Mouse (Mus musculus) intestine, embryonic 16.5 days (tissue): ENCODE results near the gene Nop2. TPM values are rescaled to one million over a fixed set of nuclear protein-coding genes. Genes with fewer than 3 reads are reported as not detected.

Experiments
- ATAC-seq: fragments of 200-750 bp; cut with Nextera tagmentation; 2 replicates; pipeline ENCODE4 v1.8.0; 2017; ENCODE audit warnings: moderate TSS enrichment, moderate library complexity
- H3K27ac ChIP-seq: fragments of 300-500 bp; sonication (generic); 2 replicates; pipeline ENCODE4 v1.5.1; 2014; ENCODE audit warnings: mild to moderate bottlenecking, low read length
- H3K27me3 ChIP-seq: fragments of 300-500 bp; sonication (generic); replicated peaks from 2 replicates; pipeline ENCODE4 v1.6.1; 2014; ENCODE audit warnings: low read length, control low read depth, mixed read lengths; ENCODE audit not compliant: control insufficient read depth, insufficient read depth
- H3K36me3 ChIP-seq: fragments of 300-500 bp; sonication (generic); 2 replicates; pipeline ENCODE4 v1.6.1; 2014; ENCODE audit warnings: low read length, control low read depth; ENCODE audit not compliant: control insufficient read depth, insufficient read depth
- H3K4me1 ChIP-seq: fragments of 300-500 bp; sonication (generic); 2 replicates; pipeline ENCODE4 v1.6.1; 2014; ENCODE audit warnings: low read length, control low read depth, mixed read lengths; ENCODE audit not compliant: control insufficient read depth, insufficient read depth
- H3K4me2 ChIP-seq: fragments of 300-500 bp; sonication (generic); 2 replicates; pipeline ENCODE4 v1.6.1; 2014; ENCODE audit warnings: low read depth, low read length, control low read depth
- H3K4me3 ChIP-seq: fragments of 300-500 bp; sonication (generic); 2 replicates; pipeline ENCODE4 v1.5.1; 2014; ENCODE audit warnings: mild to moderate bottlenecking, low read length
- H3K9ac ChIP-seq: fragments of 300-500 bp; sonication (generic); 2 replicates; pipeline ENCODE4 v1.6.1; 2014; ENCODE audit warnings: low read depth, low read length
- H3K9me3 ChIP-seq: fragments of 300-500 bp; sonication (generic); 2 replicates; pipeline ENCODE4 v1.6.1; 2016; ENCODE audit warnings: low read length, control low read depth; ENCODE audit not compliant: control insufficient read depth
- WGBS: fragments of 180-500 bp; shearing (Covaris S2); extraction: QIAGEN DNeasy Blood & Tissue Kit; methylation state at CpG from one replicate; pipeline ENCODE4 v1.1.7; 2014; 5-methylcytosine and 5-hydroxymethylcytosine counted together
- polyA plus RNA-seq: library from polyadenylated mRNA; unstranded; fragments of >200 nt; fragmentation: Nextera tagmentation; extraction: Ambion mirVana; gene quantifications from 2 replicates; pipeline ENCODE4 v1.2.1, GENCODE M21; 2015

Gene Nop2
- polyA plus RNA-seq, 1 experiment from 2014 or later, result 66.8 TPM

GRCm38 (mm10) chr6:125104223-125104622, 27.5 kb upstream of the Nop2 start:
- Histone ChIP-seq H3K4me2 (no peak overlapping the region), H3K9me3 (no peaks in the 10 kb centered on the region), H3K9ac (no peak overlapping the region), H3K27me3 (no peaks in the 10 kb centered on the region), H3K4me3 (no peak overlapping the region), H3K27ac (no peak overlapping the region), H3K4me1 (peaks cover 12% of the 10 kb centered on the region), H3K36me3 (peaks cover 55% of the 10 kb centered on the region)
- peak; percentile 79 for ATAC-seq
- 86% methylated on average over 4 of the region's 4 CpGs for WGBS

GRCm38 (mm10) chr6:125107705-125108104, 24.0 kb upstream of the Nop2 start:
- Histone ChIP-seq H3K4me2 (no peak overlapping the region), H3K9ac (no peak overlapping the region), H3K27ac (no peak overlapping the region), H3K4me1 (no peaks in the 10 kb centered on the region), H3K27me3 (no peaks in the 10 kb centered on the region), H3K9me3 (no peaks in the 10 kb centered on the region), H3K4me3 (no peak overlapping the region), H3K36me3 (peaks cover 80% of the 10 kb centered on the region)
- 100% methylated on average over 2 of the region's 2 CpGs for WGBS
- no peak for ATAC-seq

DNA sequence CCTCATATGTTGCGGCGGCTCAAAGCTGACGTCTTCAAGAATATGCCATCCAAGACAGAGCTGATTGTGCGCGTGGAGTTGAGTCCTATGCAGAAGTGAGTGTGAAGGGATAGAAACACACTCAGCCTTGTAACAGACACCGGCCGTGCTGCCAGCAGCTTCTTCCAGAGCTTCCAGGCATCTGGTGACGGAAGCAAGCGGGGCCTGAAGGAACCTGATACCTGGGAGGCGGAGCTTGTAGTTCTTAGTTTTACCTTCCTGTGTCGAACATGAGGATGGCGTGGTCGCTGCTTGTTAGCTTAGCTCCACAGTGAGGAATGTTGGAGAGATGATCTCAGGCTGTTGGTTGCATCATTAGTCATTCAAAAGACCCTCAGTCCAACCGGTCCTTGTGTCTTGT, 22.3 kb upstream of the Nop2 start:
- Histone ChIP-seq H3K9me3 (no peaks in the 10 kb centered on the region), H3K4me1 (no peaks in the 10 kb centered on the region), H3K36me3 (peaks cover 85% of the 10 kb centered on the region), H3K9ac (no peak overlapping the region), H3K27ac (no peak overlapping the region), H3K4me3 (no peak overlapping the region), H3K4me2 (no peak overlapping the region), H3K27me3 (no peaks in the 10 kb centered on the region)
- 83% methylated on average over 14 of the region's 14 CpGs for WGBS
- no peak for ATAC-seq

- H3K4me1 ChIP-seq, result no peaks in the 10 kb centered on the region
- H3K27me3 ChIP-seq, result no peaks in the 10 kb centered on the region
- H3K36me3 ChIP-seq, result peaks cover 72% of the 10 kb centered on the region
- 86% methylated on average over 7 of the region's 7 CpGs for WGBS
- no peak overlapping the region for H3K9ac ChIP-seq
- no peak overlapping the region for H3K27ac ChIP-seq
- H3K9me3 ChIP-seq, result no peaks in the 10 kb centered on the region
- no peak for ATAC-seq
- no peak overlapping the region for H3K4me3 ChIP-seq
- H3K4me2 ChIP-seq, result no peak overlapping the region
Measured at GRCm38 (mm10) chr6:125110927-125111326, 20.8 kb upstream of the Nop2 start.

DNA sequence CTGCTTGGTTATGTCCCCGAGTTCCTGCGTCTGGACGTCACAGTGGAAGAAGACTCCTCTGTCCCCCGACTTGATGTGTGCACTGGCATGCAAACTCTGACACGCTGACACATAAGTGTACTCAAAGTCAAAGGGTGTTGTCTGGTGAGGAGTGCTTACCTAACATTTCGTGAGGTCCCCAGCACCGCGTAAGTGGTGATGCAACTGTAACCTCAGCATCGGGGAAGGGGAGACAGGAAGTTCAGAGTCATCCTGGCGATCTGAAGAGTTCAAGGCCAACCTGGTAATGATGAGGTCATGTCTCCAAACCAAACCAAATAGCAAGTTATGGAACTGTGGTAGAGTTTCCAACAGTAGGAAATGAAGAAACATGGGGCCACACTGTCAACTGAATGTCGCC, 19.2 kb upstream of the Nop2 start:
- H3K4me2 ChIP-seq, result no peak overlapping the region
- no peak overlapping the region for H3K9ac ChIP-seq
- no peaks in the 10 kb centered on the region for H3K9me3 ChIP-seq
- H3K36me3 ChIP-seq, result peaks cover 64% of the 10 kb centered on the region
- H3K4me3 ChIP-seq, result no peak overlapping the region
- H3K27me3 ChIP-seq, result no peaks in the 10 kb centered on the region
- no peak for ATAC-seq
- H3K4me1 ChIP-seq, result no peaks in the 10 kb centered on the region
- WGBS, result 89% methylated on average over 11 of the region's 11 CpGs
- H3K27ac ChIP-seq, result no peak overlapping the region

GRCm38 (mm10) chr6:125119387-125119786, 12.3 kb upstream of the Nop2 start:
- H3K9me3 ChIP-seq, result no peaks in the 10 kb centered on the region
- H3K27ac ChIP-seq, result no peak overlapping the region
- no peak overlapping the region for H3K4me3 ChIP-seq
- no peak overlapping the region for H3K4me2 ChIP-seq
- no peaks in the 10 kb centered on the region for H3K27me3 ChIP-seq
- H3K36me3 ChIP-seq, result peaks cover 27% of the 10 kb centered on the region
- 92% methylated on average over 8 of the region's 8 CpGs for WGBS
- H3K4me1 ChIP-seq, result no peaks in the 10 kb centered on the region
- H3K9ac ChIP-seq, result no peak overlapping the region
- no peak for ATAC-seq

- H3K9me3 ChIP-seq, result no peaks in the 10 kb centered on the region
- 89% methylated on average over 12 of the region's 12 CpGs for WGBS
- no peaks in the 10 kb centered on the region for H3K27me3 ChIP-seq
- H3K27ac ChIP-seq, result no peak overlapping the region
- ATAC-seq, result no peak
- peaks cover 12% of the 10 kb centered on the region for H3K36me3 ChIP-seq
- peaks cover 9% of the 10 kb centered on the region for H3K4me1 ChIP-seq
- H3K4me3 ChIP-seq, result no peak overlapping the region
- H3K4me2 ChIP-seq, result no peak overlapping the region
- no peak overlapping the region for H3K9ac ChIP-seq
Measured at GRCm38 (mm10) chr6:125128724-125129123, 3.0 kb upstream of the Nop2 start.

GRCm38 (mm10) chr6:125129710-125130402, 1.9 kb upstream of the Nop2 start:
- WGBS, result 87% methylated on average over 20 of the region's 20 CpGs

DNA sequence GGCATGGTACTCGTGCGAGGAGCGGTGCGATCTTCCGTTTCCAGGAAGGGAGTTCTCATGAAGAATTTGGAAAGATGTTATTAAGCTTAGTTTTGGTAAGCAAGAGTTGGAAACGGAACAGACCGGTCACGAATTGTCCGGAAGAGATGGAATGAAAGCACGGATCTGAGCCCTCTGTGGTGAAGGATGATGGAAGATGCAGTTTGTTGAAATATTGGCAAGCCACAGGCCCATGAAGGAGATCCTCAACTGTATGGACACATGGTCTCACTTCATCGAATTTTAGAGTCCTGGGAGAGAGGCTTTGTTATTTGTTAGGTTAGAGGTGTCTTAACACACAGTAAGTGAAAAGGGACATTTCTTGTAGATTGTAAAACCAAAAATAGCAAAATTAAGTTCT, 761 bp downstream of the Nop2 start:
- no peak overlapping the region for H3K27ac ChIP-seq
- 6% methylated on average over 11 of the region's 11 CpGs for WGBS
- ATAC-seq, result no peak
- H3K27me3 ChIP-seq, result no peaks in the 10 kb centered on the region
- peak overlapping the region; percentile 76 for H3K4me2 ChIP-seq
- H3K9me3 ChIP-seq, result no peaks in the 10 kb centered on the region
- H3K36me3 ChIP-seq, result peaks cover 28% of the 10 kb centered on the region
- peak overlapping the region; percentile 80 for H3K9ac ChIP-seq
- H3K4me1 ChIP-seq, result peaks cover 9% of the 10 kb centered on the region
- H3K4me3 ChIP-seq, result peak overlapping the region; percentile 96

More at GRCm38 (mm10) chr6:125129710-125130402, 1.9 kb upstream of the Nop2 start:
- H3K9ac ChIP-seq, result no peak overlapping the region
- H3K4me3 ChIP-seq, result no peak overlapping the region
- H3K4me1 ChIP-seq, result peaks cover 9% of the 10 kb centered on the region
- no peak for ATAC-seq
- H3K36me3 ChIP-seq, result peaks cover 21% of the 10 kb centered on the region
- no peaks in the 10 kb centered on the region for H3K27me3 ChIP-seq
- no peaks in the 10 kb centered on the region for H3K9me3 ChIP-seq
- no peak overlapping the region for H3K27ac ChIP-seq
- H3K4me2 ChIP-seq, result no peak overlapping the region
